ENCODE assay signal across 11 mouse cellular contexts in the genomic region with DNA sequence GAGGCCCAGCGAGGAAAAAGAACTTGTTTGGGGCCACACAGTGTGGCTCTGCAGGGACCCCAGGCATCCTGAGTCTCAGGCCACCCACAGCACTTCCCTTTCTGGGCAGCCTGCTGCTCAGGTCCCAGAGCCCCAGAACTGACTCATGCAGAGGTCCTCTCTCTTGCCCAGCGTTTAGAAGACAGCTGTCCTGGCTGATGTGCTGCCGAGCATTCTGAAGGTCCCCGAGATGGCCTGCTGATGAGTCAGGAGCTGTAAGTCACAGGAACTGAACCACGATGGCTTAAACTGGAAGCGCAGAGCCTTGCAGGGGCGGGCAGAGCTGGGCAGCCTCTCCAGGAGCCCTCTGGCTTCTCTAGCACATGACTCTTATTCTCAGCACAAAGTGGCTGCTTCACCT. TPM values are rescaled to one million over a fixed set of nuclear protein-coding genes. Genes with fewer than 3 reads are reported as not detected.
DNase-seq lines count a peak whose midpoint lies in the region; ATAC-seq and TF ChIP-seq lines count a peak whose summit lies in the region.
"Had no signal": no experiment of that assay in that cellular context is flagged by ENCODE, and none has a peak within 500 bp of the region (broad histone marks: within the 10 kb centered on the region; RNA-seq: fewer than 3 reads in every experiment).

No protein-coding gene starts in this region.

- no peak for TF ChIP-seq EP300 in heart, postnatal 0 days (IDR thresholded peaks at IDR 0.05; ENCODE audit: low read depth)
- no peak for TF ChIP-seq EP300 in stomach, postnatal 0 days (optimal IDR thresholded peaks at IDR 0.05)

- H3K9me3 ChIP-seq in midbrain, embryonic 13.5 days = no peaks in the 10 kb centered on the region
- H3K9me3 ChIP-seq in midbrain, postnatal 0 days (ENCODE audit: low read length) = no peaks in the 10 kb centered on the region
- no peaks in the 10 kb centered on the region for H3K9me3 ChIP-seq in heart, postnatal 0 days (replicated peaks; ENCODE audit: control insufficient read depth, low read length)
- no peaks in the 10 kb centered on the region for H3K9me3 ChIP-seq in stomach, postnatal 0 days (ENCODE audit: control insufficient read depth, low read length)
- H3K9me3 ChIP-seq: liver, embryonic 12.5 days had no signal

- H3K27me3 ChIP-seq in midbrain, embryonic 13.5 days = no peaks in the 10 kb centered on the region
- H3K27me3 ChIP-seq in midbrain, postnatal 0 days (ENCODE audit: insufficient read depth, low read length) = no peaks in the 10 kb centered on the region
- no peaks in the 10 kb centered on the region for H3K27me3 ChIP-seq in heart, postnatal 0 days (ENCODE audit: control insufficient read depth, insufficient read depth, low read length)
- no peaks in the 10 kb centered on the region for H3K27me3 ChIP-seq in stomach, postnatal 0 days (ENCODE audit: control insufficient read depth, insufficient read depth, low read length)

- WGBS in midbrain, embryonic 13.5 days = 33% methylated on average over 7 of the region's 7 CpGs
- WGBS in midbrain, postnatal 0 days = 33% methylated on average over 7 of the region's 7 CpGs
- 20% methylated on average over 7 of the region's 7 CpGs for WGBS in heart, postnatal 0 days
- WGBS in stomach, postnatal 0 days = 38% methylated on average over 7 of the region's 7 CpGs

- no peak overlapping the region for H3K4me2 ChIP-seq in midbrain, embryonic 13.5 days (replicated peaks)
- no peak overlapping the region for H3K4me2 ChIP-seq in midbrain, postnatal 0 days (ENCODE audit: low read depth, low read length, poor library complexity, severe bottlenecking)
- H3K4me2 ChIP-seq in heart, postnatal 0 days (ENCODE audit: low read depth, low read length) = no peak overlapping the region
- H3K4me2 ChIP-seq in stomach, postnatal 0 days (replicated peaks; ENCODE audit: low read depth) = no peak overlapping the region
- H3K4me2 ChIP-seq: liver, embryonic 12.5 days had no signal

- no peak overlapping the region for H3K27ac ChIP-seq in midbrain, embryonic 13.5 days
- H3K27ac ChIP-seq in midbrain, postnatal 0 days (ENCODE audit: low read depth, low read length) = no peak overlapping the region
- 0 out of 2 replicates have a peak overlapping the region, but pooled peaks have one; percentile 15 for H3K27ac ChIP-seq in heart, postnatal 0 days (ENCODE audit: low read depth)
- no peak overlapping the region for H3K27ac ChIP-seq in stomach, postnatal 0 days (replicated peaks)
- no peak overlapping the region for H3K27ac ChIP-seq in layer of hippocampus, adult 2 months
- H3K27ac ChIP-seq: liver, embryonic 12.5 days had no signal

- ATAC-seq in midbrain, embryonic 13.5 days = no peak
- no peak for ATAC-seq in midbrain, postnatal 0 days (ENCODE audit: low FRiP score)
- ATAC-seq in heart, postnatal 0 days (ENCODE audit: insufficient read depth, low read depth) = 0 out of 2 replicates have a peak, but pooled peaks have one; percentile 30
- ATAC-seq in stomach, postnatal 0 days (ENCODE audit: low FRiP score, low TSS enrichment) = peak; percentile 19; the same call in 1 of the 2 replicates
- ATAC-seq: liver, embryonic 12.5 days had no signal

- 0 out of 2 replicates have a peak overlapping the region, but pooled peaks have one; percentile 21 for H3K9ac ChIP-seq in midbrain, embryonic 13.5 days (replicated peaks)
- no peak overlapping the region for H3K9ac ChIP-seq in midbrain, postnatal 0 days (replicated peaks; ENCODE audit: low read length, poor library complexity, severe bottlenecking)
- H3K9ac ChIP-seq in heart, postnatal 0 days (replicated peaks; ENCODE audit: low read depth, low read length) = no peak overlapping the region
- no peak overlapping the region; the same call in 1 of the 2 replicates for H3K9ac ChIP-seq in stomach, postnatal 0 days (ENCODE audit: low read length)
- H3K9ac ChIP-seq: liver, embryonic 12.5 days had no signal

- DNase-seq in midbrain, postnatal 0 days (ENCODE audit: low spot score) = no peak
- DNase-seq in brain, adult 2 months (ENCODE audit: low read depth, low spot score) = peak; percentile 61
- peak; percentile 13 for DNase-seq in heart, postnatal 0 days (ENCODE audit: low spot score)
- DNase-seq in stomach, postnatal 0 days (ENCODE audit: low spot score) = no peak
- DNase-seq in layer of hippocampus, adult 2 months (ENCODE audit: low spot score in 2 of 2) = no peak
- no peak for DNase-seq in ovary, postnatal 10 days (ENCODE audit: low spot score)
- DNase-seq: cerebellum, postnatal 25 days; kidney, adult 8-10 months; right cerebral cortex, postnatal 4 days had no signal

- H3K4me1 ChIP-seq in midbrain, embryonic 13.5 days (replicated peaks) = no peaks in the 10 kb centered on the region
- no peaks in the 10 kb centered on the region for H3K4me1 ChIP-seq in midbrain, postnatal 0 days (ENCODE audit: insufficient read depth, low read length)
- no peaks in the 10 kb centered on the region for H3K4me1 ChIP-seq in heart, postnatal 0 days (ENCODE audit: control insufficient read depth, insufficient read depth)
- no peaks in the 10 kb centered on the region for H3K4me1 ChIP-seq in stomach, postnatal 0 days (replicated peaks; ENCODE audit: control insufficient read depth, insufficient read depth)
- H3K4me1 ChIP-seq: liver, embryonic 12.5 days had no signal

- TF ChIP-seq CTCF in midbrain, postnatal 0 days (IDR thresholded peaks at IDR 0.05) = no peak
- no peak for TF ChIP-seq CTCF in heart, postnatal 0 days (IDR thresholded peaks at IDR 0.05; ENCODE audit: low read depth)
- TF ChIP-seq CTCF in stomach, postnatal 0 days (IDR thresholded peaks at IDR 0.05; ENCODE audit: low read depth) = no peak
- TF ChIP-seq CTCF in layer of hippocampus, adult 2 months (conservative IDR thresholded peaks at IDR 0.05) = no peak

- H3K4me3 ChIP-seq in midbrain, embryonic 13.5 days (replicated peaks) = no peak overlapping the region
- H3K4me3 ChIP-seq in midbrain, postnatal 0 days (ENCODE audit: low read depth, low read length) = no peak overlapping the region
- no peak overlapping the region for H3K4me3 ChIP-seq in heart, postnatal 0 days (ENCODE audit: low read depth, low read length)
- H3K4me3 ChIP-seq in stomach, postnatal 0 days (ENCODE audit: low read depth, low read length) = no peak overlapping the region
- H3K4me3 ChIP-seq in layer of hippocampus, adult 2 months = no peak overlapping the region
- H3K4me3 ChIP-seq: liver, embryonic 12.5 days had no signal

- no peaks in the 10 kb centered on the region for H3K36me3 ChIP-seq in midbrain, embryonic 13.5 days
- no peaks in the 10 kb centered on the region for H3K36me3 ChIP-seq in midbrain, postnatal 0 days (ENCODE audit: insufficient read depth, low read length)
- H3K36me3 ChIP-seq in heart, postnatal 0 days (replicated peaks; ENCODE audit: control insufficient read depth, insufficient read depth, low read length) = no peaks in the 10 kb centered on the region
- H3K36me3 ChIP-seq in stomach, postnatal 0 days (ENCODE audit: control insufficient read depth, insufficient read depth, low read length) = no peaks in the 10 kb centered on the region
- H3K36me3 ChIP-seq: liver, embryonic 12.5 days had no signal

RNA-seq across cellular contexts. Expression of gene Ier5l, which starts 13.6 kb away (rescaled TPM):
- 1.8 and 2.0 TPM in 2 replicates for polyA plus RNA-seq in midbrain, embryonic 13.5 days (2015; fragmentation: Nextera tagmentation; extraction: Ambion mirVana)
- total RNA-seq in midbrain, postnatal 0 days (2014; rRNA removed) = 23.6 and 28.2 TPM in 2 replicates
- polyA plus RNA-seq in midbrain, postnatal 0 days (2015; fragmentation: Nextera tagmentation; extraction: Ambion mirVana) = 2.6 and 3.2 TPM in 2 replicates
- total RNA-seq in heart, postnatal 0 days (2014; rRNA removed; ENCODE audit: low replicate concordance) = 12.4 and 12.5 TPM in 2 replicates
- polyA plus RNA-seq in heart, postnatal 0 days (2015; fragmentation: Nextera tagmentation; extraction: Ambion mirVana) = 0.94 and 1.2 TPM in 2 replicates
- 1.8 and 4.4 TPM in 2 replicates for polyA plus RNA-seq in stomach, postnatal 0 days (2015; fragmentation: Nextera tagmentation; extraction: Ambion mirVana)
- 10 to 100 TPM; 12.2 to 13.1 TPM for total RNA-seq in layer of hippocampus, adult 2 months (2021)

Comparison
In these comparisons a context has a peak if more than half of its experiments do, and no peak if none do; other contexts are left out.
1. ATAC-seq: peak in heart, postnatal 0 days (single experiment) and stomach, postnatal 0 days (single experiment); none in midbrain, embryonic 13.5 days (single experiment) and midbrain, postnatal 0 days (single experiment).
2. DNase-seq: peak in brain, adult 2 months (single experiment) and heart, postnatal 0 days (single experiment); none in midbrain, postnatal 0 days (single experiment), stomach, postnatal 0 days (single experiment), layer of hippocampus, adult 2 months (0 of 2) and ovary, postnatal 10 days (single experiment).